Mouse (Mus musculus): ENCODE data around the gene Rab29.
"Not testable (repeated sequence)": the region's sequence is repeated elsewhere in the genome, so short reads cannot be mapped to it uniquely, and the experiment has no call there.

Gene Rab29

GRCm38 (mm10) chr1:131861811-131862210, 5.2 kb upstream of the Rab29 start:
- no peak for DNase-seq (ENCODE audit: extremely low spot score, low spot score)

GRCm38 (mm10) chr1:131865596-131865995, 1.4 kb upstream of the Rab29 start:
- DNase-seq (ENCODE audit: extremely low spot score, low spot score): no peak

GRCm38 (mm10) chr1:131866304-131866999, 572 bp upstream of the Rab29 start:
- DNase-seq (ENCODE audit: extremely low spot score, low spot score): no peak

- DNase-seq (ENCODE audit: extremely low spot score, low spot score): no peak
Measured at GRCm38 (mm10) chr1:131867946-131868290, 894 bp downstream of the Rab29 start.

- DNase-seq (ENCODE audit: extremely low spot score, low spot score): no peak
Measured at GRCm38 (mm10) chr1:131869561-131869960, 2.5 kb downstream of the Rab29 start.

GRCm38 (mm10) chr1:131872856-131873255, 5.8 kb downstream of the Rab29 start:
- DNase-seq (ENCODE audit: extremely low spot score, low spot score): no peak

GRCm38 (mm10) chr1:131879816-131880215, 12.8 kb downstream of the Rab29 start:
- no peak for DNase-seq (ENCODE audit: extremely low spot score, low spot score)

- DNase-seq (ENCODE audit: extremely low spot score, low spot score): no peak
Measured at GRCm38 (mm10) chr1:131882787-131883186, 15.8 kb downstream of the Rab29 start.

- DNase-seq (ENCODE audit: extremely low spot score, low spot score): no peak
Measured at GRCm38 (mm10) chr1:131886173-131886572, 19.1 kb downstream of the Rab29 start.

- DNase-seq (ENCODE audit: extremely low spot score, low spot score): no peak
Measured at GRCm38 (mm10) chr1:131886641-131887040, 19.6 kb downstream of the Rab29 start.

- no peak for DNase-seq (ENCODE audit: extremely low spot score, low spot score)
Measured at GRCm38 (mm10) chr1:131890043-131890658, 23.1 kb downstream of the Rab29 start.

GRCm38 (mm10) chr1:131891436-131891835, 24.4 kb downstream of the Rab29 start:
- DNase-seq (ENCODE audit: extremely low spot score, low spot score): no peak

- DNase-seq (ENCODE audit: extremely low spot score, low spot score): no peak
Measured at GRCm38 (mm10) chr1:131902679-131903078, 35.7 kb downstream of the Rab29 start.

- no peak for DNase-seq (ENCODE audit: extremely low spot score, low spot score)
Measured at GRCm38 (mm10) chr1:131903251-131903650, 36.2 kb downstream of the Rab29 start.

- no peak for DNase-seq (ENCODE audit: extremely low spot score, low spot score)
Measured at GRCm38 (mm10) chr1:131905497-131905896, 38.5 kb downstream of the Rab29 start.

GRCm38 (mm10) chr1:131908456-131908855, 41.4 kb downstream of the Rab29 start:
- no peak for DNase-seq (ENCODE audit: extremely low spot score, low spot score)

GRCm38 (mm10) chr1:131909236-131909635, 42.2 kb downstream of the Rab29 start:
- DNase-seq (ENCODE audit: extremely low spot score, low spot score): not testable (repeated sequence)

GRCm38 (mm10) chr1:131910001-131910648, 43.1 kb downstream of the Rab29 start, which contains the start of gene Nucks1:
Gene Nucks1, plus strand, starts transcription at chr1:131910534.
- DNase-seq (ENCODE audit: extremely low spot score, low spot score): peak; percentile 98

- DNase-seq (ENCODE audit: extremely low spot score, low spot score): peak; percentile 84
Measured at GRCm38 (mm10) chr1:131910674-131911558, 43.9 kb downstream of the Rab29 start.

GRCm38 (mm10) chr1:131917634-131918033, 50.6 kb downstream of the Rab29 start:
- no peak for DNase-seq (ENCODE audit: extremely low spot score, low spot score)

- DNase-seq (ENCODE audit: extremely low spot score, low spot score): no peak
Measured at GRCm38 (mm10) chr1:131919052-131919451, 52.0 kb downstream of the Rab29 start.

GRCm38 (mm10) chr1:131922100-131922499, 55.1 kb downstream of the Rab29 start:
- DNase-seq (ENCODE audit: extremely low spot score, low spot score): no peak

All from neural tube, embryonic 10.5 days (tissue).